Comparison of ENCODE assay signal across 11 mouse cellular contexts in the genomic region with DNA sequence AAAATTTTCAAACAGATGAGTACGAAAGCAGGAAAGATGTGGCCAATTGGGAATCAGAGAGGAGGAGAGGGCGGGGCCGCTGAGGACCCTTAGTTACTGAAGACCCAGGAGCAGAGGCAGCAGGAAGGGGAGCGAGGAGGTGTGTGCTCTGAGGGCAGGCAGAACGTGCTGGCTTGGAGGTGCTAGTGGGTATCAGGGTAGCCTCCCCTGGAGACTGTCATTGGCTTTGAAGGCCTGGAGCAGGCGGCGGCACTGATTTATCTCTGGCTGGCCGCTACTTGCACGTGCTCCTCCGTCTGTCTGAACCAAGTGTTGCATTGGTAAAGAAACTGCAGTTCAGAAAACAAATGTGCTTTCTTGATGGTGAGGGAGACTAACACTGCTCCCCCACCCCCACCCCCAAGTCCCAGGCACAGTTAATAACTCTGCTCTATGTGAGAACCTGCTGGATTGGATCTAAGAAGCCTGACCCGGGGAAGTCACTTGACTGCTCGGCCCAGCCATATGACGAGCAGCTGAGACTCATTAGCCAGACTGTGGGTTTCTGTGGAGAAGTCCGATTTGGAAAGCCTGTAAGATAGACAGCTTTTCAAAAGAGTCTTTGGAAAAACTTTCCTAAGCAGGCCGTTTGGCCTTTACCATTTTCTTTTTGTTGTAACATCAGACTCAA. TPM values are rescaled to one million over a fixed set of nuclear protein-coding genes. Genes with fewer than 3 reads are reported as not detected.
DNase-seq lines count a peak whose midpoint lies in the region; ATAC-seq lines count a peak whose summit lies in the region.
"Had no signal": no experiment of that assay in that cellular context is flagged by ENCODE, and none has a peak within 500 bp of the region (broad histone marks: within the 10 kb centered on the region; RNA-seq: fewer than 3 reads in every experiment).

No protein-coding gene starts in this region.

- ATAC-seq in heart, embryonic 16.5 days (replicated peaks; ENCODE audit: extremely low read depth, insufficient read depth, low FRiP score) = no peak
- no peak; the same call in 1 of the 2 replicates for ATAC-seq in embryonic facial prominence, embryonic 12.5 days (ENCODE audit: insufficient number of reproducible peaks, insufficient read depth, low FRiP score, low TSS enrichment)
- 0 out of 2 replicates have a peak, but pooled peaks have one; percentile 23 for ATAC-seq in kidney, embryonic 15.5 days (replicated peaks; ENCODE audit: low FRiP score)
- no peak for ATAC-seq in neural tube, embryonic 13.5 days (ENCODE audit: low read depth)

- intact Hi-C loops in left cerebral cortex, postnatal 25 days (cut with DNase I) = no loop called here

- H3K4me2 ChIP-seq in heart, embryonic 16.5 days (ENCODE audit: low read depth, low read length) = peak overlapping the region; percentile 48
- peak overlapping the region; percentile 45 for H3K4me2 ChIP-seq in embryonic facial prominence, embryonic 12.5 days (replicated peaks)
- peak overlapping the region; percentile 56 for H3K4me2 ChIP-seq in kidney, embryonic 15.5 days
- H3K4me2 ChIP-seq in neural tube, embryonic 13.5 days = peak overlapping the region; percentile 36

- H3K9ac ChIP-seq in heart, embryonic 16.5 days (ENCODE audit: low read length) = no peak overlapping the region
- H3K9ac ChIP-seq in embryonic facial prominence, embryonic 12.5 days = no peak overlapping the region
- H3K9ac ChIP-seq in kidney, embryonic 15.5 days = no peak overlapping the region
- H3K9ac ChIP-seq in neural tube, embryonic 13.5 days = 0 out of 2 replicates have a peak overlapping the region, but pooled peaks have one; percentile 3

- DNase-seq in heart, adult 9 months (ENCODE audit: low spot score in 2 of 2) = no peak
- no peak for DNase-seq in left cerebral cortex, postnatal 25 days (ENCODE audit: low spot score in 2 of 2)
- DNase-seq in layer of hippocampus, adult 9-11 months = no peak
- no peak for DNase-seq in testis, postnatal 14 days (ENCODE audit: low spot score)

- H3K36me3 ChIP-seq in heart, embryonic 16.5 days (ENCODE audit: control insufficient read depth, insufficient read depth) = no peaks in the 10 kb centered on the region
- no peaks in the 10 kb centered on the region for H3K36me3 ChIP-seq in embryonic facial prominence, embryonic 12.5 days
- H3K36me3 ChIP-seq in kidney, embryonic 15.5 days = no peaks in the 10 kb centered on the region
- H3K36me3 ChIP-seq in neural tube, embryonic 13.5 days = no peaks in the 10 kb centered on the region

- 29% methylated on average over 15 of the region's 15 CpGs for WGBS in heart, embryonic 16.5 days
- 12% methylated on average over 15 of the region's 15 CpGs for WGBS in embryonic facial prominence, embryonic 12.5 days
- WGBS in kidney, embryonic 15.5 days = 16% methylated on average over 15 of the region's 15 CpGs
- WGBS in neural tube, embryonic 13.5 days = 26% methylated on average over 15 of the region's 15 CpGs

- H3K4me1 ChIP-seq in heart, embryonic 16.5 days (ENCODE audit: control insufficient read depth, insufficient read depth, low read length) = peaks cover 11% of the 10 kb centered on the region
- H3K4me1 ChIP-seq in embryonic facial prominence, embryonic 12.5 days = peaks cover 27% of the 10 kb centered on the region
- H3K4me1 ChIP-seq in kidney, embryonic 15.5 days = peaks cover 27% of the 10 kb centered on the region
- H3K4me1 ChIP-seq in neural tube, embryonic 13.5 days (replicated peaks) = peaks cover 31% of the 10 kb centered on the region

- no peak overlapping the region for H3K4me3 ChIP-seq in heart, embryonic 16.5 days (ENCODE audit: low read length)
- peak overlapping the region; percentile 11; the same call in 1 of the 2 replicates for H3K4me3 ChIP-seq in embryonic facial prominence, embryonic 12.5 days
- peak overlapping the region; percentile 24; the same call in 1 of the 2 replicates for H3K4me3 ChIP-seq in kidney, embryonic 15.5 days (replicated peaks)
- H3K4me3 ChIP-seq in neural tube, embryonic 13.5 days = no peak overlapping the region

- no peaks in the 10 kb centered on the region for H3K9me3 ChIP-seq in heart, embryonic 16.5 days (replicated peaks; ENCODE audit: control insufficient read depth, low read length)
- H3K9me3 ChIP-seq in embryonic facial prominence, embryonic 12.5 days = no peaks in the 10 kb centered on the region
- H3K9me3 ChIP-seq in kidney, embryonic 15.5 days (replicated peaks) = no peaks in the 10 kb centered on the region
- no peaks in the 10 kb centered on the region for H3K9me3 ChIP-seq in neural tube, embryonic 13.5 days

- H3K27me3 ChIP-seq in heart, embryonic 16.5 days (ENCODE audit: control insufficient read depth, insufficient read depth, low read length) = no peaks in the 10 kb centered on the region
- H3K27me3 ChIP-seq in embryonic facial prominence, embryonic 12.5 days = no peaks in the 10 kb centered on the region
- no peaks in the 10 kb centered on the region for H3K27me3 ChIP-seq in kidney, embryonic 15.5 days
- no peaks in the 10 kb centered on the region for H3K27me3 ChIP-seq in neural tube, embryonic 13.5 days

- no peak overlapping the region for H3K27ac ChIP-seq in heart, embryonic 16.5 days (ENCODE audit: low read length)
- peak overlapping the region; percentile 72 for H3K27ac ChIP-seq in embryonic facial prominence, embryonic 12.5 days
- 0 out of 2 replicates have a peak overlapping the region, but pooled peaks have one; percentile 41 for H3K27ac ChIP-seq in kidney, embryonic 15.5 days
- no peak overlapping the region for H3K27ac ChIP-seq in neural tube, embryonic 13.5 days (replicated peaks)

RNA-seq across cellular contexts. Expression of gene Rab27a, which starts 19.1 kb away (rescaled TPM):
- 7.7 and 11.5 TPM in 2 replicates for polyA plus RNA-seq in heart, embryonic 16.5 days (2015; fragmentation: Nextera tagmentation; extraction: Ambion mirVana)
- 6.8 and 8.9 TPM in 2 replicates for polyA plus RNA-seq in embryonic facial prominence, embryonic 12.5 days (2016; fragmentation: Nextera tagmentation; extraction: Ambion mirVana)
- polyA plus RNA-seq in kidney, embryonic 15.5 days (2015; fragmentation: Nextera tagmentation; extraction: Ambion mirVana) = 5.2 and 7.1 TPM in 2 replicates
- polyA plus RNA-seq in neural tube, embryonic 13.5 days (2015; fragmentation: Nextera tagmentation; extraction: Ambion mirVana) = 1.0 and 1.9 TPM in 2 replicates
- 1 to 10 TPM; 4.9 to 8.1 TPM for total RNA-seq in left cerebral cortex, postnatal 25 days (2021)

RNA-seq across cellular contexts. Expression of gene Pigb, which starts 23.6 kb away (rescaled TPM):
- 7.2 and 7.5 TPM in 2 replicates for polyA plus RNA-seq in heart, embryonic 16.5 days (2015; fragmentation: Nextera tagmentation; extraction: Ambion mirVana)
- 13.5 and 14.7 TPM in 2 replicates for polyA plus RNA-seq in embryonic facial prominence, embryonic 12.5 days (2016; fragmentation: Nextera tagmentation; extraction: Ambion mirVana)
- polyA plus RNA-seq in kidney, embryonic 15.5 days (2015; fragmentation: Nextera tagmentation; extraction: Ambion mirVana) = 16.2 and 16.3 TPM in 2 replicates
- polyA plus RNA-seq in neural tube, embryonic 13.5 days (2015; fragmentation: Nextera tagmentation; extraction: Ambion mirVana) = 11.3 and 13.3 TPM in 2 replicates
- total RNA-seq in left cerebral cortex, postnatal 25 days (2021) = 10 to 100 TPM; 14.6 to 16.7 TPM

RNA-seq across cellular contexts. Expression of gene Khdc3, which starts 37.9 kb away (rescaled TPM):
- polyA plus RNA-seq in heart, embryonic 16.5 days (2015; fragmentation: Nextera tagmentation; extraction: Ambion mirVana) = 0.18 TPM in 1 of 2 replicates, not detected in the other
- 0.20 TPM in 1 of 2 replicates, not detected in the other for polyA plus RNA-seq in embryonic facial prominence, embryonic 12.5 days (2016; fragmentation: Nextera tagmentation; extraction: Ambion mirVana)
- 0.13 TPM in 1 of 2 replicates, not detected in the other for polyA plus RNA-seq in kidney, embryonic 15.5 days (2015; fragmentation: Nextera tagmentation; extraction: Ambion mirVana)
- not detected in 2 replicates for polyA plus RNA-seq in neural tube, embryonic 13.5 days (2015; fragmentation: Nextera tagmentation; extraction: Ambion mirVana)
- total RNA-seq in left cerebral cortex, postnatal 25 days (2021) = 1 to 10 TPM; 1.3 to 2.4 TPM
- total RNA-seq: MEL had no signal

RNA-seq across cellular contexts. Expression of gene Gm20509, which starts 38.5 kb away (rescaled TPM):
- not detected in 2 replicates for polyA plus RNA-seq in heart, embryonic 16.5 days (2015; fragmentation: Nextera tagmentation; extraction: Ambion mirVana)
- not detected in 2 replicates for polyA plus RNA-seq in embryonic facial prominence, embryonic 12.5 days (2016; fragmentation: Nextera tagmentation; extraction: Ambion mirVana)
- not detected in 2 replicates for polyA plus RNA-seq in kidney, embryonic 15.5 days (2015; fragmentation: Nextera tagmentation; extraction: Ambion mirVana)
- polyA plus RNA-seq in neural tube, embryonic 13.5 days (2015; fragmentation: Nextera tagmentation; extraction: Ambion mirVana) = not detected in 2 replicates
- total RNA-seq in left cerebral cortex, postnatal 25 days (2021) = not detected
- total RNA-seq: MEL; neutrophil, adult 5-6 weeks had no signal
- polyA plus RNA-seq: large intestine, adult 2 months had no signal

RNA-seq across cellular contexts. Expression of gene Rsl24d1, which starts 49.5 kb away (rescaled TPM):
- polyA plus RNA-seq in heart, embryonic 16.5 days (2015; fragmentation: Nextera tagmentation; extraction: Ambion mirVana) = 78.8 and 86.3 TPM in 2 replicates
- 140 and 143 TPM in 2 replicates for polyA plus RNA-seq in embryonic facial prominence, embryonic 12.5 days (2016; fragmentation: Nextera tagmentation; extraction: Ambion mirVana)
- 119 and 126 TPM in 2 replicates for polyA plus RNA-seq in kidney, embryonic 15.5 days (2015; fragmentation: Nextera tagmentation; extraction: Ambion mirVana)
- polyA plus RNA-seq in neural tube, embryonic 13.5 days (2015; fragmentation: Nextera tagmentation; extraction: Ambion mirVana) = 104 and 122 TPM in 2 replicates
- 10 to 100 TPM; 55.7 to 62.4 TPM for total RNA-seq in left cerebral cortex, postnatal 25 days (2021)

Comparison
In these comparisons a context has a peak if more than half of its experiments do, and no peak if none do; other contexts are left out.
1. H3K27ac ChIP-seq: peak in embryonic facial prominence, embryonic 12.5 days (single experiment) and kidney, embryonic 15.5 days (single experiment); none in heart, embryonic 16.5 days (single experiment) and neural tube, embryonic 13.5 days (single experiment).
2. H3K4me3 ChIP-seq: peak in embryonic facial prominence, embryonic 12.5 days (single experiment) and kidney, embryonic 15.5 days (single experiment); none in heart, embryonic 16.5 days (single experiment) and neural tube, embryonic 13.5 days (single experiment).
3. Peak in every context shown above with its lines, with median percentiles within 50 percentile points of each other: H3K4me2 ChIP-seq.